Mouse (Mus musculus) lung, postnatal 0 days (tissue): ENCODE results near the gene Mrpl48.

ENCODE experiments used
- CTCF ChIP-seq: IDR thresholded peaks from 2 replicates; pipeline ENCODE4 v1.5.1; 2016; ENCODE audit warnings: antibody characterized with exemption, mild to moderate bottlenecking
- EP300 ChIP-seq: IDR thresholded peaks from 2 replicates; pipeline ENCODE4 v1.6.1; 2016; ENCODE audit warnings: antibody characterized with exemption, mild to moderate bottlenecking, control low read depth

DNA sequence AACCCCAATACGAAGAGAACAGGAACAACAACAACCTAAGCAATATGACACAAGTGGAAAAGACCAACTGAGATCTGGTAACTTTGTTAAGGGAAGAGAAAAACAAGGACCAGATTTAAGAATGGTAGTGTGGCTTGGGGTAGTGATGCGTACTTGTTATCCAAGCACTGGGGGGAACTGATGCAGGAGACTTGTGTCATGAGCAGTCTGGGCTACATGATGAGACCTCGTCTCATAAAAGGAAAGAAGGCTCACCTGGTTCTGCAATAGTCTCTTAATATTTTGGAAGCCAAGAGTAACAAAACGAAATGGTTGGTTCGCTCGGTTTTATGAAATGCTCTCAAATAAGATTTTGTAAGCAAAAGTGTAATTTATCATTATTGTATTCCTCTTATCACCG lies 25.9 kb downstream of the Mrpl48 start:
- TF ChIP-seq EP300 (no peak), CTCF (no peak)
